Mouse (Mus musculus): ENCODE results near the gene Brms1l.

The Brms1l gene

DNA sequence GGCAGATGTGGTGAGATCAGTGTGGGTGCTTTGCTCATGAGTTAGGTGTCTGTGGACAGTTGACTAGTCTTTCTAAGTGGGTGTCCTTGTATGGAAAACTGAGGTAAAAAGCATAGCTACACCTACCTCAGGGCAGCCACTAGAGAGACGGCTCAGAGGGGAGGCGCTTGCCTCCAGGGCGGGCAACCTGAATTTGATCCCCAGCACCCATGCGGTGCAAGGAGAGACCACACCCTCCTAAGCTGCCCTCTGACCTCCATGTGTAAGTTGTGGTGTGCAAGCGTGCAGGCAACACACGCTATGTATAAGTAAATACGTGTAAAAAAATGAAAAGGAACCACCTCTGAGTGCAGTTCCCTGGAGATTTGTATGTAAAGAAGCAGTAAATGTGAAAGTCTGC, 24.5 kb downstream of the Brms1l start:
- DNase-seq (ENCODE audit: low spot score), result no peak

DNA sequence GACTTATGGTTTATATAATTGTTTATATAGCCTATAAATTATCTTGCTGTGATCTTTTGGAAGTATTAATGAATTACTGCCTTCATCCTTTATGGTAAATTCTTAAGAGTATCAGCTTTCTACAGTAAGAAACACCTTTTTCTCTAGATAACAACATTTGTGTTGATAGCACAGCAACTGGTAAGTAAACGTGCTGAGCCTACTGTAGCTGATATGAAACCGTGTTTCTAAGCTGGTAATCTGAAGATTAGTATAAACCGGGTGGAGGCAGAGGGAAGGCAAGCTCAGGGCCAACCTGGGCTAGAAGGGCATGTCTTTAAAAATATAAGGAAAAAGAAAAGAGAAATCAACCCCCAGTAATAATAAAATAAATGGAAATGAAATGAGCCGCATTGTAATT, 31.6 kb downstream of the Brms1l start:
- no peak for DNase-seq (ENCODE audit: low spot score)

DNA sequence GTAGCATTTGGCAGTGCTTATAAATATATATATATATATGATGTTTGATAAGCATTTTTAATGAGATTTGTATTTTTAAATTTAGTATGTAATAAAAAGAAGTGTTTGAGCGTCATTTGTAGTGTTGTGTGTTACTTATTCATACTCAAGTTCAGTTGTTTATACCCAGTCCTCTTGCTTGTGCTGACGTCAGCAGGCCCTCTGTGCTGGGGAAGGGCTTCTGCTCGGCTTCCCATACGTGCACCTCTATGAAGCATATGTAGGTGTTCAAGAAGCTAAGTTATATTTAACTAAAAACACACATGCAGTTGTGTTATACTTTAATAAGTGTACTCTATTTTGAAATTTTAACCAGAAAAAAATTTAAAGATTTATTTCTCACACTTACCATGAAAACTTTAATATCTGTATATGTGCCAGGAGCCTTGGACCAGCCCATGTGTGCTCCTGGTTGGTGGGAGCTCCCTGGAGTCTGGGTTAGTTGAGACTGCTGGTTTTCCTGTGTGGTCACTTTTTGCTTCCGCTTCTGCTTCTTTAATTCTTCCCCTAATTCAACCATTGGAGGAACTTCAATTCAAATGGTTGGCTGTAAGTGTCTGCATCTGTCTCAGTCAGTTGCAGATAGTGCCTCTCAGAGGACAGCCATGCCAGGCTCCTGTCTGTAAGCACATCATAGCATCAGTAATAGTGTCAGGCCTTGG, 33.6 kb downstream of the Brms1l start:
- DNase-seq (ENCODE audit: low spot score), result no peak

DNA sequence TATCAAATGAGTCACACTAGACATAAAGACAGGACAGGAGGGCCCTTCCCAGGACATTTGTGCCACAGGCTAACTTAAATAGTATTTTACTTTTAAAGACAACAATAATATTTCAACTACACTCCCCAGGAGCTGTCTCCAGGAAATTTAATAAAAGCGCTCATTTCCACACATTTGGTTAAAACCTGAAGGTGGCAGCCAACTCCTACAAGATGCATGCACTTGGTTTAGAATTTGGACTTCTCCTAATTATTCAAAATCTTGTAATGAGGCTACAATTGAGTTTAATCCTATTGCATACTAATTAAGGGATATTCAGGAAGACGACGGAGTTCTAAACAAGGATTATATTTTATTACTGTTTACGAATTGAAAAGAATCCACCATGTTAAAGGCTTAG, 49.3 kb downstream of the Brms1l start:
- no peak for DNase-seq (ENCODE audit: low spot score)

DNA sequence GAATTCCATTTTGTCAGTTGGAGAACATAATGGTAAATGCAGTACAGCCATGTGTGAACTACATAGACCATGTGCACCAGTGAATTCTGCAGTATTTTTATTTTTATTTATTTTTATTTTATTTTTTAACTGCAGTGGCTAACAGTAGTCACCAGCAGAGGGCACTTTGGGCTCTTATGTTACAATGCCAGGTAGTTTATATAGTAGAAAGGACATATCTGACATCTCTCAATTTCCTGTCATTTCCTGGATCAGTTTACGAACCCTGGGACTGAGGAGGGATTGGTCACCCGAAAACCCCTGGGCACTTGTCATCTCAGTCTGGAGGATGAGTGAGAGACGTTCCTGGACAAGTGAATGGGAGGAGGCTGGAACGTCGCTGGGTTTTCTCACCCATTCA, 52.4 kb downstream of the Brms1l start:
- no peak for DNase-seq (ENCODE audit: low spot score)

DNA sequence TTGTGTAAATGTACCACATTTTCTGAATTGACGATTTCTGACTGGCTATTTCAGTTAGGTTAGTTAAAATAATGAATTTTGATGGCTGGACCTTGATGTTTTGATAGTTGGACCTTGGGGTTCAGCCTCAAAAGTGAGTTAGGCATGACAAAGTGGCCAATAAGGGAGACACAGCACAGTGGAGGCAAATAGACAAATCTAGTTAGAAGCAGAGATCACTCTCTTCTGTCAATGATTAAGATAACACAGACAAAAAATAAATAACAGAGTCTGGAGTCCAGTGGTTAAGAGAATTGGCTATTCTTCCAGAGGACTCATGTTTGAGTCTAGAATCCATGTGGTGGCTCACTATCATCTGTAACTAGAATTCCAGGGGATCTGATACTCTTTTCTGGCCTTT, 68.7 kb downstream of the Brms1l start:
- DNase-seq (ENCODE audit: low spot score), result no peak

DNA sequence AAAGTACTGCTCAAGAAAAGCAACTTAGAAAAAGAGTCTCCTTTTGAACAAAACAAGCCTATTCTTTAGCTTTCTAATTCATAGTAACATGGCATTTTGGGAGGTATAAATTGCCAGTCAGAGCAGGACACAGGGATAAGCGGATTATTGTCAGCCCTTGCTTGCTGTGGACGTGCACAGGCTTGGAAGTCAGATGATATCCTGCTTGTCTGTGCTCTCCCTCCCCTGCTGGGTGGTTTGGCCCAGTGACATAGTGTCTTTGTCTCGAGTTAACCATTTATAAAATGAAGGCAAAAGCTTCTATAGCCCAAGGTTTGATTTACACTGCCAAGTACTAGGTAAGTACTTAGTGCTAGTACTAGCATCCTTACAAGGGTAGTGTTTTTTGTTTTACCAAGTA, 76.0 kb downstream of the Brms1l start:
- DNase-seq (ENCODE audit: low spot score), result no peak

DNA sequence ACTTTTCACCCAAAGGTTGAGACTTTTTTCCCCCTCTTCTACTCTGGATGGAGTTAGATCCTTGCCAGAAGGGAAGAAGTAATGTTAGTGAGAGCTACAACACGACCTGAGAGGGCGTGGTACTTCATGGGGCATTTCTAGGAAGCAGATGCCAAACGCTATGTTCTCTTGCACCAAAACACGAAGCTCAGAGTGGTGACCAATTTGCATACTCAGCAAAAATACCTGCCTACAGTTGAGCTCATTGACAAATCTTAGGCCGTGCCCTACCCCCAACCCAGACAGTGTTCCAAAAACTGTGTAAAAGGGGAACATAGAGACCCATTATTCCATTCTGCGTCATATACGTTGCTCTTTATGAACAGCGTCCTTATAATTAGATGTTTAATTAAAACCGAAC, 77.1 kb downstream of the Brms1l start:
- no peak for DNase-seq (ENCODE audit: low spot score)

DNA sequence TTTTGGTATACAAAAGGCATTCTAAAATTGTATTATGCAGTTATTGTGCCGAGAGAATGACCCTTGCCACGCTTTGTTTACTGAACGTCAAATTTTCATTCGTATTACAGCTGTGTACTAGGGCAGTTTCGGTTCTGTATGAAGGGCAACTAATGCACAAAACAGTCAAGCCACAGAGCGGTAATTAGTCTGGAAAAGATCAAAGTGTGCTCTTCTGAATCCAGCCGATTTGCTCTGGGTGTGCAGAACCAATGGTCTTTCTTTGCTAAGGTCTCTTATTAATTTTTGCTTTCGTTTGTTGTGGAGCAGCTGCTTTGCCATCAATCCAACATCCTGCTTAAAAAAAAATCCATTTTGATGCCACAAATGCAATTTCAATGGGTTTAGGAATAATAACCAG, 80.1 kb downstream of the Brms1l start:
- no peak for DNase-seq (ENCODE audit: low spot score)

DNA sequence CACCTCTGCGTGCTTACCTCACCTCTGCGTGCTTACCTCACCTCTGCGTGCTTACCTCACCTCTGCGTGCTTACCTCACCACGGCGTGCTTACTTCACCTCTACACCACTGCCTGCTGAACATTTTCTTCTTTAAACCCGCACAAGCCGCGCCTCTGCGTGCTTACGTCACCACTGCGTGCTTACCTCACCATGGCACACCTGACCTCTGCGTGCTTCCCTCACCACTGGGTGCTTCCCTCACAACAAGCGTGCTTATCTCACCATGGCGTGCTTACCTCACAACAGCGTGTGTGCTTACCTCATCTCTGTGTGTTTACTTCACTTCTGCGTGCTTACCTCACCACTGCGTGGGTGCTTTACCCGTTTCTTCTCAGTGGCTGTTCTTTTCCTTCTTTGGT, 80.9 kb downstream of the Brms1l start:
- DNase-seq (ENCODE audit: low spot score), result no peak

All from MN1 (cell line).